Mouse (Mus musculus): ENCODE results near the gene Mitf.

GRCm38 (mm10) chr6:97962311-97962710, 155.5 kb downstream of the Mitf start:
- no peak for TF ChIP-seq CTCF (IDR thresholded peaks at IDR 0.05)
- no peak for TF ChIP-seq EP300 (IDR thresholded peaks at IDR 0.05)

All from lung, postnatal 0 days (tissue).